Mouse (Mus musculus) splenic B cell, adult 2 months (primary cell): ENCODE data around the gene Trpv2.
"Not testable (repeated sequence)": the region's sequence is repeated elsewhere in the genome, so short reads cannot be mapped to it uniquely, and the experiment has no call there.

Experiments
- DNase-seq: peaks from one replicate; pipeline ENCODE4 v3.0.0-alpha.2; 2011; ENCODE audit warnings: low read depth, low spot score
- H3K27me3 ChIP-seq: 2 replicates; pipeline ENCODE4 v1.6.1; 2012; ENCODE audit warnings: mild to moderate bottlenecking, low read length, moderate library complexity, mixed read lengths; ENCODE audit not compliant: control insufficient read depth, poor library complexity, insufficient read depth, severe bottlenecking
- H3K36me3 ChIP-seq: 2 replicates; pipeline ENCODE4 v1.6.1; 2012; ENCODE audit warnings: mild to moderate bottlenecking, low read length, moderate library complexity, mixed read lengths; ENCODE audit not compliant: control insufficient read depth, poor library complexity, insufficient read depth, severe bottlenecking

Trpv2 gene

DNA sequence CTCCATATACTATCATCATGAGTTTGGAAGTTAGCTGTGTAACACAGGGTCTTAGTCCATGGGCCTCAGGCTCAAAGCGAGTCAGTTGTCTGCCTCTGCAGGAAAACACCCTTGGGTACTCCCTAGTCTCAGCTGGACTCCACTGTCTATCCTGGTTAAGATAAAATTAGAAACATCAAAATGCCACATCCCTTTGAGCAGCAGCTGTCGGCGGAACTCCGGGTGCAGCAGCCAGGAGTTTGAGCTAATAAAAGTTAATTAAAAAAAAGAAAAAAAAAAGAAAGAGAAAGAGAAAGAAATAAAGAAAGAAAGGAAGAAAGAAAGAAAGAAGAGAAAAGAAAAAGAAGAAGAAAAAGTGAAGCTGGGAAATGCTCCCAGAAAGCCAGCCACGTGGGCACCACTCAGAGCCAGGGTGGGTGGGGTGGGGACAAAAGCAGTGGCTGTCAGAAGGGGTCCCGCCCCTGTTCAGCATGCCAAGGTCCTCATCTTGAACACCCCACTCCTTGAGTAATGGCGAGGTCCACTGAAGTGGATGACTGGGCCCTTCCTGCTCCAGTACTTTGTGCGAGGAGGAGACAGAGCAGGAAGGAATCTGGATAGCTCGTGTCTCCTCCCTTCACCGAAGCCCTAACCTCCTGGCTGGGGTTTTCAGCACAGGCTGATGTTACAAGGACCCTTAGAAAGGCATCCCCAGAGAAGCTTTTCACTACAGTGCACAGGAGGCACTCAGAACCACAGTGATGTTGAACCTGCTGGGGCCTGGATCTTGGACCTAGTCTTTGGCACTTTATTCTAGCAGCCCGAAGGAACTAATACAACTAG lies 67.9 kb downstream of the Trpv2 start:
- DNase-seq = no peak
- Histone ChIP-seq H3K27me3 (no peaks in the 10 kb centered on the region), H3K36me3 (no peaks in the 10 kb centered on the region)

GRCm38 (mm10) chr11:62643011-62643631 lies 68.8 kb downstream of the Trpv2 start:
- DNase-seq = peak; percentile 48
- H3K36me3 ChIP-seq = no peaks in the 10 kb centered on the region
- no peaks in the 10 kb centered on the region for H3K27me3 ChIP-seq

- Histone ChIP-seq H3K27me3 (no peaks in the 10 kb centered on the region), H3K36me3 (no peaks in the 10 kb centered on the region)
- peak; percentile 37 for DNase-seq
Observed at GRCm38 (mm10) chr11:62643681-62644363, 69.5 kb downstream of the Trpv2 start.

- H3K36me3 ChIP-seq = no peaks in the 10 kb centered on the region
- no peak for DNase-seq
- no peaks in the 10 kb centered on the region for H3K27me3 ChIP-seq
Observed at GRCm38 (mm10) chr11:62644602-62645336, 70.5 kb downstream of the Trpv2 start.

- no peak for DNase-seq
Observed at GRCm38 (mm10) chr11:62645337-62645675, 71.0 kb downstream of the Trpv2 start.

DNA sequence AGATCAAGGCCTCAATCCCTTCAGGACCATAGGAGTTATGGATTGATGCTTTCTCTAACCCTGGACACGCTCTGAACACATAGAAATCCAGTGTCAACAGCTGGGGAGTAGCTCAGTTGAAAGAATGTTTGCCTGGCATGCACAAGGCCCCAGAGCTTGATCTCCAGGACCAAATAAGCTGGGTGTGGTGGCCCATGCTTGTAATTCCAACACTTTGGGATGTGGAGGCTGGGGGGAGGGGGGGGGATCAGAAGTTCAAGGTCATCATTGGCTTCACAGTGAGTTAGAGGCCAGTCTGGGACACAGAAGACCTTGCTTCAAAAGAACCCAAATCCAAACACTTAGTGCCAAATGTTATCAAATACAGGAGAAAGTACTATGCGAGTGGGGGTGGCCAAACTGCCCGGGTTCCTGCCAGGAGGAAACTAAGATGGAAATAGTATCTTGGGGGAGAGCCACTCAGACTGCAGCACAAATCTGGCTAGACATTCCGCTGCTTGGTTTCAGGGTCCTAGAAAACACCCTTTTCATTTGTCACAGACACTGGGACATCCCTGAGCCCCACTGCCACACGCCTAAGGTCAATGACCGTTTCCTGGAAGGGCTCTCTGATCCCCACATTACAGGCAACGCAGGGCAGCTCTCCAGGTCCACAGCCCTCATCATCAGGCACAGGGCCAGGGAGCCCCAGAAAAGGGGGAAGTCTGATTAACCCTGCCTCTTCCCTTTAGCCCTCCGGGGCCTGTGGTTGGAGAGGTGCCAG lies 71.6 kb downstream of the Trpv2 start:
- DNase-seq = no peak
- Histone ChIP-seq H3K27me3 (no peaks in the 10 kb centered on the region), H3K36me3 (no peaks in the 10 kb centered on the region)

More at GRCm38 (mm10) chr11:62645337-62645675, 71.0 kb downstream of the Trpv2 start:
- H3K36me3 ChIP-seq = no peaks in the 10 kb centered on the region
- no peaks in the 10 kb centered on the region for H3K27me3 ChIP-seq

DNA sequence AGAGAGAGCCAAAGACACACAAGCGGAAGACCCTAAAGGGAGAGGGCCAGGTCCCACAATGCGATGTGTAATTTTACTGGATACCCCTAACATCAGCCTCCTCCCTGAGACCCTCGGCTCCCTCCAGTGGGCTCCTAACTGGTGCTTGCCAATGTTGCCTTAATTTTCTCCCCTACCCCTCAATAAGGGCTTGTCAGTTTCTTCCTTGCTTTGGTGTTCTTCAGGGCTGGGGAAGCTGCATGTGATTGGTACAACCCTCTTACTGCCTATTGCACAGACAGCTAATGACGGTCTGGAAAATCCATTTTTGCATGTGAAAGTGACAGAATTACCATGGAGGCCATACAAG lies 72.2 kb downstream of the Trpv2 start:
- Histone ChIP-seq H3K36me3 (no peaks in the 10 kb centered on the region), H3K27me3 (no peaks in the 10 kb centered on the region)
- no peak for DNase-seq

- Histone ChIP-seq H3K27me3 (no peaks in the 10 kb centered on the region), H3K36me3 (no peaks in the 10 kb centered on the region)
- no peak for DNase-seq
Observed at GRCm38 (mm10) chr11:62646958-62647515, 72.8 kb downstream of the Trpv2 start.

GRCm38 (mm10) chr11:62647661-62648590 lies 73.6 kb downstream of the Trpv2 start, which contains the start of gene Lrrc75a:
Gene Lrrc75a, minus strand, starts transcription at chr11:62648523.
- peak; percentile 53 for DNase-seq
- no peaks in the 10 kb centered on the region for H3K27me3 ChIP-seq
- no peaks in the 10 kb centered on the region for H3K36me3 ChIP-seq

- Histone ChIP-seq H3K36me3 (peaks cover 2% of the 10 kb centered on the region; the same call in 1 of the 2 replicates), H3K27me3 (no peaks in the 10 kb centered on the region)
- DNase-seq = peak; percentile 94
Observed at GRCm38 (mm10) chr11:62648591-62649391, 74.5 kb downstream of the Trpv2 start, which contains the start of gene Mmgt2. Gene Mmgt2, plus strand, starts transcription at chr11:62648664.

GRCm38 (mm10) chr11:62649803-62650202 lies 75.5 kb downstream of the Trpv2 start:
- not testable (repeated sequence) for DNase-seq, H3K27me3 ChIP-seq, H3K36me3 ChIP-seq
